Mouse (Mus musculus) liver, embryonic 13.5 days (tissue): Measurements from ENCODE around the gene Mtf2. TPM values are rescaled to one million over a fixed set of nuclear protein-coding genes. Genes with fewer than 3 reads are reported as not detected.
"Not testable (repeated sequence)": the region's sequence is repeated elsewhere in the genome, so short reads cannot be mapped to it uniquely, and the experiment has no call there.

ENCODE experiments used
- ATAC-seq: fragments of 200-750 bp; cut with Nextera tagmentation; 2 replicates; pipeline ENCODE4 v1.8.0; 2017; ENCODE audit warnings: low read depth, mild to moderate bottlenecking, moderate number of reproducible peaks, moderate library complexity
- DNase-seq: peaks from one replicate; pipeline ENCODE4 v3.0.0; 2022
- H3K27ac ChIP-seq: fragments of 300-500 bp; sonication (generic); 2 replicates; pipeline ENCODE4 v1.5.1; 2015; ENCODE audit warnings: moderate library complexity, mild to moderate bottlenecking, inconsistent platforms
- H3K27me3 ChIP-seq: fragments of 300-500 bp; sonication (generic); 2 replicates; pipeline ENCODE4 v1.6.1; 2015; ENCODE audit warnings: mild to moderate bottlenecking, inconsistent platforms
- H3K36me3 ChIP-seq: fragments of 300-500 bp; sonication (generic); 2 replicates; pipeline ENCODE4 v1.6.1; 2015; ENCODE audit warnings: mild to moderate bottlenecking, inconsistent platforms
- H3K4me1 ChIP-seq: fragments of 300-500 bp; sonication (generic); replicated peaks from 2 replicates; pipeline ENCODE4 v1.6.1; 2015; ENCODE audit warnings: inconsistent platforms
- H3K4me2 ChIP-seq: fragments of 300-500 bp; sonication (generic); 2 replicates; pipeline ENCODE4 v1.6.1; 2015; ENCODE audit warnings: inconsistent platforms, mild to moderate bottlenecking, moderate library complexity
- H3K4me3 ChIP-seq: fragments of 300-500 bp; sonication (generic); replicated peaks from 2 replicates; pipeline ENCODE4 v1.5.1; 2015; ENCODE audit warnings: mild to moderate bottlenecking, inconsistent platforms
- H3K9ac ChIP-seq: fragments of 300-500 bp; sonication (generic); 2 replicates; pipeline ENCODE4 v1.6.1; 2015; ENCODE audit warnings: mild to moderate bottlenecking, inconsistent platforms
- H3K9me3 ChIP-seq: fragments of 300-500 bp; sonication (generic); replicated peaks from 2 replicates; pipeline ENCODE4 v1.6.1; 2016; ENCODE audit warnings: inconsistent platforms
- WGBS: fragments of 180-500 bp; shearing (Covaris S2); methylation state at CpG from one replicate; pipeline ENCODE4 v1.1.7; 2015; ENCODE audit not compliant: insufficient replicate concordance; 5-methylcytosine and 5-hydroxymethylcytosine counted together
- polyA plus RNA-seq: library from polyadenylated mRNA; unstranded; fragments of >200 nt; fragmentation: Nextera tagmentation; extraction: Ambion mirVana; gene quantifications from 2 replicates; pipeline ENCODE4 v1.2.1, GENCODE M21; 2015

The Mtf2 gene
- polyA plus RNA-seq: 46.4 and 50.5 TPM in 2 replicates

GRCm38 (mm10) chr5:108065465-108066411 is at the start of gene Mtf2:
Gene Mtf2, plus strand, starts transcription at chr5:108065674.
- Histone ChIP-seq H3K9ac (peak within 1 kb of the TSS; percentile 91), H3K36me3 (peaks cover 25% of the 10 kb centered on the region), H3K27ac (peak within 1 kb of the TSS; percentile 81), H3K4me2 (peak within 1 kb of the TSS; percentile 87), H3K27me3 (no peaks in the 10 kb centered on the region), H3K4me1 (peaks cover 16% of the 10 kb centered on the region), H3K9me3 (no peaks in the 10 kb centered on the region), H3K4me3 (peak within 1 kb of the TSS; percentile 77)
- ATAC-seq (peak; percentile 95), DNase-seq (peak; percentile 94)
- WGBS: under 1% methylated on average over 59 of the region's 59 CpGs

- no peak overlapping the region for H3K27ac ChIP-seq
- H3K4me1 ChIP-seq: no peaks in the 10 kb centered on the region
- H3K9ac ChIP-seq: no peak overlapping the region
- no peaks in the 10 kb centered on the region for H3K9me3 ChIP-seq
- H3K4me3 ChIP-seq: no peak overlapping the region
- ATAC-seq (no peak), DNase-seq (no peak)
- no peaks in the 10 kb centered on the region for H3K27me3 ChIP-seq
- no peak overlapping the region for H3K4me2 ChIP-seq
- 87% methylated on average over 2 of the region's 2 CpGs for WGBS
- H3K36me3 ChIP-seq: no peaks in the 10 kb centered on the region
Measured at GRCm38 (mm10) chr5:108017232-108017631, 48.2 kb upstream of the Mtf2 start.

GRCm38 (mm10) chr5:108019367-108019766 is 46.1 kb upstream of the Mtf2 start:
- Histone ChIP-seq H3K36me3 (no peaks in the 10 kb centered on the region), H3K4me1 (no peaks in the 10 kb centered on the region), H3K4me2 (no peak overlapping the region), H3K4me3 (no peak overlapping the region), H3K9ac (no peak overlapping the region), H3K27me3 (no peaks in the 10 kb centered on the region), H3K9me3 (no peaks in the 10 kb centered on the region), H3K27ac (no peak overlapping the region)
- DNase-seq (no peak), ATAC-seq (no peak)
- 11% methylated on average over 2 of the region's 2 CpGs for WGBS

- Histone ChIP-seq H3K27ac (no peak overlapping the region), H3K9ac (no peak overlapping the region), H3K9me3 (no peaks in the 10 kb centered on the region), H3K4me1 (no peaks in the 10 kb centered on the region), H3K27me3 (no peaks in the 10 kb centered on the region), H3K36me3 (no peaks in the 10 kb centered on the region), H3K4me2 (no peak overlapping the region), H3K4me3 (no peak overlapping the region)
- DNase-seq (no peak), ATAC-seq (no peak)
- 58% methylated on average over 3 of the region's 3 CpGs for WGBS
Measured at GRCm38 (mm10) chr5:108021346-108021745, 44.1 kb upstream of the Mtf2 start.

GRCm38 (mm10) chr5:108028230-108028629 is 37.2 kb upstream of the Mtf2 start:
- WGBS: 86% methylated on average over 4 of the region's 4 CpGs
- H3K9me3 ChIP-seq: no peaks in the 10 kb centered on the region
- no peak overlapping the region for H3K4me2 ChIP-seq
- H3K4me3 ChIP-seq: no peak overlapping the region
- H3K27ac ChIP-seq: no peak overlapping the region; the same call in 1 of the 2 replicates
- no peaks in the 10 kb centered on the region for H3K36me3 ChIP-seq
- ATAC-seq: no peak
- H3K4me1 ChIP-seq: peaks cover 33% of the 10 kb centered on the region
- no peak for DNase-seq
- H3K9ac ChIP-seq: no peak overlapping the region
- no peaks in the 10 kb centered on the region for H3K27me3 ChIP-seq

- peak overlapping the region; percentile 28 for H3K4me2 ChIP-seq
- peaks cover 33% of the 10 kb centered on the region for H3K4me1 ChIP-seq
- H3K27me3 ChIP-seq, H3K9me3 ChIP-seq, H3K36me3 ChIP-seq, H3K4me3 ChIP-seq: not testable (repeated sequence)
- 70% methylated on average over 7 of the region's 7 CpGs for WGBS
- peak overlapping the region; percentile 67 for H3K27ac ChIP-seq
- peak; percentile 96 for ATAC-seq
- 0 out of 2 replicates have a peak overlapping the region, but pooled peaks have one; percentile 23 for H3K9ac ChIP-seq
- peak; percentile 66 for DNase-seq
Measured at GRCm38 (mm10) chr5:108028797-108029536, 36.5 kb upstream of the Mtf2 start.

GRCm38 (mm10) chr5:108029968-108030367 is 35.5 kb upstream of the Mtf2 start:
- ATAC-seq: no peak
- 55% methylated on average over 2 of the region's 2 CpGs for WGBS

GRCm38 (mm10) chr5:108031267-108031666 is 34.2 kb upstream of the Mtf2 start:
- Histone ChIP-seq H3K4me2 (no peak overlapping the region), H3K27ac (no peak overlapping the region), H3K9ac (no peak overlapping the region), H3K4me3 (no peak overlapping the region), H3K9me3 (no peaks in the 10 kb centered on the region), H3K4me1 (peaks cover 33% of the 10 kb centered on the region), H3K27me3 (no peaks in the 10 kb centered on the region), H3K36me3 (no peaks in the 10 kb centered on the region)
- ATAC-seq (no peak), DNase-seq (no peak)
- WGBS: 73% methylated on average over 4 of the region's 4 CpGs

More at GRCm38 (mm10) chr5:108029968-108030367, 35.5 kb upstream of the Mtf2 start:
- H3K27me3 ChIP-seq: no peaks in the 10 kb centered on the region
- DNase-seq: no peak
- no peaks in the 10 kb centered on the region for H3K36me3 ChIP-seq
- H3K9me3 ChIP-seq: no peaks in the 10 kb centered on the region
- no peak overlapping the region for H3K9ac ChIP-seq
- H3K4me2 ChIP-seq: no peak overlapping the region
- peak overlapping the region; percentile 67; the same call in 1 of the 2 replicates for H3K27ac ChIP-seq
- H3K4me1 ChIP-seq: peaks cover 33% of the 10 kb centered on the region
- no peak overlapping the region for H3K4me3 ChIP-seq

- H3K27ac ChIP-seq: no peak overlapping the region
- H3K4me1 ChIP-seq: peaks cover 11% of the 10 kb centered on the region
- no peaks in the 10 kb centered on the region for H3K27me3 ChIP-seq
- H3K4me2 ChIP-seq: no peak overlapping the region
- H3K36me3 ChIP-seq: no peaks in the 10 kb centered on the region
- H3K9me3 ChIP-seq: no peaks in the 10 kb centered on the region
- H3K4me3 ChIP-seq: no peak overlapping the region
- 21% methylated on average over 4 of the region's 4 CpGs for WGBS
- peak; percentile 15 for DNase-seq
- no peak overlapping the region for H3K9ac ChIP-seq
- no peak for ATAC-seq
Measured at GRCm38 (mm10) chr5:108034194-108034593, 31.3 kb upstream of the Mtf2 start.

- H3K4me2 ChIP-seq: no peak overlapping the region
Measured at GRCm38 (mm10) chr5:108035523-108035922, 30.0 kb upstream of the Mtf2 start.

GRCm38 (mm10) chr5:108042061-108042460 is 23.4 kb upstream of the Mtf2 start:
- no peak for ATAC-seq
- whole genome bisulfite sequencing: 75% methylated on average over 5 of the region's 5 CpGs
- Histone ChIP-seq H3K9ac (no peak overlapping the region), H3K36me3 (no peaks in the 10 kb centered on the region), H3K9me3 (no peaks in the 10 kb centered on the region), H3K27me3 (no peaks in the 10 kb centered on the region), H3K27ac (no peak overlapping the region), H3K4me3 (no peak overlapping the region), H3K4me2 (no peak overlapping the region), H3K4me1 (no peaks in the 10 kb centered on the region)
- DNase-seq: no peak

More at GRCm38 (mm10) chr5:108035523-108035922, 30.0 kb upstream of the Mtf2 start:
- Histone ChIP-seq H3K9ac (no peak overlapping the region), H3K36me3 (no peaks in the 10 kb centered on the region), H3K4me3 (no peak overlapping the region), H3K9me3 (no peaks in the 10 kb centered on the region), H3K4me1 (no peaks in the 10 kb centered on the region), H3K27me3 (no peaks in the 10 kb centered on the region), H3K27ac (no peak overlapping the region)
- ATAC-seq (no peak), DNase-seq (no peak)
- 32% methylated on average over 2 of the region's 2 CpGs for WGBS
